Mouse (Mus musculus) intestine, postnatal 0 days (tissue): ENCODE data around the gene Foxf2. TPM values are rescaled to one million over a fixed set of nuclear protein-coding genes. Genes with fewer than 3 reads are reported as not detected.
A peak's percentile ranks its signal among the peaks of the same experiment; 100 is the strongest.

Experiments used
- ATAC-seq: fragments of 200-750 bp; cut with Nextera tagmentation; 2 replicates; pipeline ENCODE4 v1.8.0; 2017; ENCODE audit warnings: mild to moderate bottlenecking, moderate TSS enrichment, moderate library complexity
- H3K27ac ChIP-seq: fragments of 300-500 bp; sonication (generic); 2 replicates; pipeline ENCODE4 v1.5.1; 2014; ENCODE audit warnings: mild to moderate bottlenecking, low read depth, low read length, moderate library complexity
- H3K27me3 ChIP-seq: fragments of 300-500 bp; sonication (generic); replicated peaks from 2 replicates; pipeline ENCODE4 v1.6.1; 2014; ENCODE audit warnings: low read length, mixed read lengths; ENCODE audit not compliant: control insufficient read depth, insufficient read depth
- H3K36me3 ChIP-seq: fragments of 300-500 bp; sonication (generic); 2 replicates; pipeline ENCODE4 v1.6.1; 2014; ENCODE audit warnings: mild to moderate bottlenecking, moderate library complexity; ENCODE audit not compliant: control insufficient read depth, insufficient read depth
- H3K4me1 ChIP-seq: fragments of 300-500 bp; sonication (generic); replicated peaks from 2 replicates; pipeline ENCODE4 v1.6.1; 2014; ENCODE audit warnings: antibody characterized with exemption, low read length, mixed read lengths; ENCODE audit not compliant: control insufficient read depth, insufficient read depth
- H3K4me2 ChIP-seq: fragments of 300-500 bp; sonication (generic); replicated peaks from 2 replicates; pipeline ENCODE4 v1.6.1; 2014; ENCODE audit warnings: low read depth, mild to moderate bottlenecking, moderate library complexity
- H3K4me3 ChIP-seq: fragments of 300-500 bp; sonication (generic); 2 replicates; pipeline ENCODE4 v1.5.1; 2014; ENCODE audit warnings: low read depth, low read length
- H3K9ac ChIP-seq: fragments of 300-500 bp; sonication (generic); 2 replicates; pipeline ENCODE4 v1.6.1; 2014; ENCODE audit warnings: mild to moderate bottlenecking, low read depth, low read length
- H3K9me3 ChIP-seq: fragments of 300-500 bp; sonication (generic); 2 replicates; pipeline ENCODE4 v1.6.1; 2016; ENCODE audit warnings: mixed run types; ENCODE audit not compliant: control insufficient read depth
- CTCF ChIP-seq: sonication (generic); IDR thresholded peaks from 2 replicates; pipeline ENCODE4 v1.5.1; 2016; ENCODE audit warnings: low read depth, mild to moderate bottlenecking, control low read depth, antibody characterized with exemption, moderate library complexity
- WGBS: fragments of 180-500 bp; shearing (Covaris S2); extraction: QIAGEN DNeasy Blood & Tissue Kit; methylation state at CpG from one replicate; pipeline ENCODE4 v1.1.7; 2014; 5-methylcytosine and 5-hydroxymethylcytosine counted together
- microRNA-seq: library from miRNA; unstranded; fragments of <30 nt; microRNA quantifications from one replicate; pipeline ENCODE4, GENCODE M21; 2016
- polyA plus RNA-seq: library from polyadenylated mRNA; unstranded; fragments of >200 nt; fragmentation: Nextera tagmentation; extraction: Ambion mirVana; gene quantifications from 2 replicates; pipeline ENCODE4 v1.2.1, GENCODE M21; 2015

Gene Foxf2
- polyA plus RNA-seq, 1 experiment from 2014 or later = 9.3 TPM

GRCm38 (mm10) chr13:31658212-31658611, 32.6 kb downstream of the Foxf2 start:
- no peak for TF ChIP-seq CTCF
- ATAC-seq = no peak
- Histone ChIP-seq H3K4me3 (no peak overlapping the region), H3K9me3 (no peaks in the 10 kb centered on the region), H3K4me1 (no peaks in the 10 kb centered on the region), H3K4me2 (no peak overlapping the region), H3K27me3 (peaks cover 10% of the 10 kb centered on the region; the same call in 1 of the 2 replicates), H3K36me3 (no peaks in the 10 kb centered on the region), H3K9ac (no peak overlapping the region), H3K27ac (no peak overlapping the region)
- 84% methylated on average over 4 of the region's 4 CpGs for WGBS

GRCm38 (mm10) chr13:31658963-31659362, 33.3 kb downstream of the Foxf2 start:
- Histone ChIP-seq H3K9ac (no peak overlapping the region), H3K27ac (no peak overlapping the region), H3K4me1 (no peaks in the 10 kb centered on the region), H3K4me2 (no peak overlapping the region), H3K4me3 (no peak overlapping the region), H3K9me3 (no peaks in the 10 kb centered on the region), H3K27me3 (peaks cover 10% of the 10 kb centered on the region; the same call in 1 of the 2 replicates), H3K36me3 (no peaks in the 10 kb centered on the region)
- ATAC-seq = no peak
- 2% methylated on average over 3 of the region's 3 CpGs for WGBS
- TF ChIP-seq CTCF = peak; percentile 79

GRCm38 (mm10) chr13:31661211-31661610, 35.6 kb downstream of the Foxf2 start:
- Histone ChIP-seq H3K27ac (no peak overlapping the region), H3K4me3 (no peak overlapping the region), H3K9ac (no peak overlapping the region), H3K4me1 (no peaks in the 10 kb centered on the region), H3K36me3 (no peaks in the 10 kb centered on the region), H3K27me3 (peaks cover 10% of the 10 kb centered on the region; the same call in 1 of the 2 replicates), H3K4me2 (no peak overlapping the region), H3K9me3 (no peaks in the 10 kb centered on the region)
- no peak for ATAC-seq
- TF ChIP-seq CTCF = no peak
- WGBS = 69% methylated on average over 6 of the region's 6 CpGs

- no peaks in the 10 kb centered on the region for H3K27me3 ChIP-seq
- H3K9ac ChIP-seq = no peak overlapping the region
- no peaks in the 10 kb centered on the region for H3K4me1 ChIP-seq
- H3K36me3 ChIP-seq = no peaks in the 10 kb centered on the region
- H3K27ac ChIP-seq = no peak overlapping the region
- H3K9me3 ChIP-seq = no peaks in the 10 kb centered on the region
- no peak for ATAC-seq
- no peak overlapping the region for H3K4me2 ChIP-seq
- no peak overlapping the region for H3K4me3 ChIP-seq
- no peak for TF ChIP-seq CTCF
- WGBS = 72% methylated on average over 6 of the region's 6 CpGs
These were observed 39.8 kb downstream of the Foxf2 start for GRCm38 (mm10) chr13:31665376-31665775.

GRCm38 (mm10) chr13:31667919-31668524, 42.4 kb downstream of the Foxf2 start:
- no peaks in the 10 kb centered on the region for H3K9me3 ChIP-seq
- no peak for TF ChIP-seq CTCF
- H3K36me3 ChIP-seq = no peaks in the 10 kb centered on the region
- H3K4me3 ChIP-seq = no peak overlapping the region
- H3K9ac ChIP-seq = no peak overlapping the region
- no peak overlapping the region for H3K4me2 ChIP-seq
- no peak overlapping the region for H3K27ac ChIP-seq
- no peaks in the 10 kb centered on the region for H3K27me3 ChIP-seq
- no peaks in the 10 kb centered on the region for H3K4me1 ChIP-seq
- ATAC-seq = no peak
- WGBS = 52% methylated on average over 6 of the region's 6 CpGs

GRCm38 (mm10) chr13:31672093-31672492, 46.5 kb downstream of the Foxf2 start:
- H3K9ac ChIP-seq = no peak overlapping the region
- H3K27ac ChIP-seq = no peak overlapping the region
- no peaks in the 10 kb centered on the region for H3K36me3 ChIP-seq
- WGBS = 93% methylated on average over 3 of the region's 3 CpGs
- no peak overlapping the region for H3K4me3 ChIP-seq
- H3K4me1 ChIP-seq = no peaks in the 10 kb centered on the region
- H3K9me3 ChIP-seq = no peaks in the 10 kb centered on the region
- H3K4me2 ChIP-seq = no peak overlapping the region
- TF ChIP-seq CTCF = no peak
- no peak for ATAC-seq
- H3K27me3 ChIP-seq = no peaks in the 10 kb centered on the region

Small RNA genes within 50 kb of the gene (microRNA-seq; reads per million reads assigned to microRNA genes)
- not detected for gene Gm27516

Other genes with a start within 250 kb of the Foxf2 start
- gene Foxq1, start 69.7 kb upstream of the Foxf2 start, polyA plus RNA-seq = 8.5 and 9.6 TPM in 2 replicates
- gene A530084C06Rik, start 66.5 kb upstream of the Foxf2 start, polyA plus RNA-seq = not detected in 2 replicates
- gene Foxc1, start 180.8 kb downstream of the Foxf2 start, polyA plus RNA-seq = 0.08 and 0.12 TPM in 2 replicates